Mouse (Mus musculus) stomach, postnatal 0 days (tissue): ENCODE data around the gene Slc25a19.

Experiments
- CTCF ChIP-seq: IDR thresholded peaks from 2 replicates; pipeline ENCODE4 v1.5.1; 2016; ENCODE audit warnings: antibody characterized with exemption, low read depth, mild to moderate bottlenecking, moderate library complexity
- EP300 ChIP-seq: optimal IDR thresholded peaks from 2 replicates; pipeline ENCODE3; 2016; ENCODE audit warnings: antibody characterized with exemption

GRCm38 (mm10) chr11:115599722-115600121 is 28.4 kb downstream of the Slc25a19 start:
- TF ChIP-seq CTCF (no peak), EP300 (no peak)
